Mouse (Mus musculus): ENCODE measurements around the gene Chrne. TPM values are rescaled to one million over a fixed set of nuclear protein-coding genes. Genes with fewer than 3 reads are reported as not detected.

The Chrne gene
- polyA plus RNA-seq, 1 experiment from 2014 or later: not detected

- no peak for ATAC-seq (ENCODE audit: insufficient read depth)
- Histone ChIP-seq H3K4me3 (replicated peaks) (no peak overlapping the region), H3K27me3 (no peaks in the 10 kb centered on the region)
Measured at GRCm38 (mm10) chr11:70605024-70605566, 13.9 kb downstream of the Chrne start.

GRCm38 (mm10) chr11:70598451-70598953 lies 20.5 kb downstream of the Chrne start:
- peaks cover 27% of the 10 kb centered on the region for H3K36me3 ChIP-seq (replicated peaks)
- peaks cover 30% of the 10 kb centered on the region for H3K4me1 ChIP-seq (replicated peaks)
- 74% methylated on average over 9 of the region's 9 CpGs for WGBS (ENCODE audit: insufficient replicate concordance)
- no peak overlapping the region for H3K9ac ChIP-seq
- H3K27me3 ChIP-seq: no peaks in the 10 kb centered on the region
- H3K4me3 ChIP-seq (replicated peaks): no peak overlapping the region
- ATAC-seq (ENCODE audit: insufficient read depth): no peak
- no peaks in the 10 kb centered on the region for H3K9me3 ChIP-seq (replicated peaks)
- H3K27ac ChIP-seq (replicated peaks): no peak overlapping the region
- no peak overlapping the region for H3K4me2 ChIP-seq

More at GRCm38 (mm10) chr11:70605024-70605566, 13.9 kb downstream of the Chrne start:
- Histone ChIP-seq H3K27ac (replicated peaks) (no peak overlapping the region), H3K4me1 (replicated peaks) (no peaks in the 10 kb centered on the region), H3K4me2 (no peak overlapping the region), H3K9ac (no peak overlapping the region), H3K36me3 (replicated peaks) (peaks cover 78% of the 10 kb centered on the region), H3K9me3 (replicated peaks) (no peaks in the 10 kb centered on the region)
- WGBS (ENCODE audit: insufficient replicate concordance): 58% methylated on average over 14 of the region's 14 CpGs

GRCm38 (mm10) chr11:70597301-70597700 lies 21.7 kb downstream of the Chrne start:
- H3K4me2 ChIP-seq: no peak overlapping the region
- ATAC-seq (ENCODE audit: insufficient read depth): no peak
- no peak overlapping the region for H3K9ac ChIP-seq
- no peak overlapping the region for H3K4me3 ChIP-seq (replicated peaks)
- H3K9me3 ChIP-seq (replicated peaks): no peaks in the 10 kb centered on the region
- H3K36me3 ChIP-seq (replicated peaks): peaks cover 23% of the 10 kb centered on the region; the same call in 1 of the 2 replicates
- WGBS (ENCODE audit: insufficient replicate concordance): 21% methylated on average over 6 of the region's 6 CpGs
- H3K27me3 ChIP-seq: no peaks in the 10 kb centered on the region
- H3K27ac ChIP-seq (replicated peaks): no peak overlapping the region
- peaks cover 34% of the 10 kb centered on the region for H3K4me1 ChIP-seq (replicated peaks)

GRCm38 (mm10) chr11:70596094-70596493 lies 22.9 kb downstream of the Chrne start:
- Histone ChIP-seq H3K27me3 (no peaks in the 10 kb centered on the region), H3K4me1 (replicated peaks) (peaks cover 41% of the 10 kb centered on the region), H3K4me2 (no peak overlapping the region), H3K9me3 (replicated peaks) (no peaks in the 10 kb centered on the region), H3K27ac (replicated peaks) (no peak overlapping the region; the same call in 1 of the 2 replicates), H3K36me3 (replicated peaks) (peaks cover 13% of the 10 kb centered on the region; the same call in 1 of the 2 replicates), H3K9ac (no peak overlapping the region), H3K4me3 (replicated peaks) (no peak overlapping the region)
- 61% methylated on average over 4 of the region's 4 CpGs for WGBS (ENCODE audit: insufficient replicate concordance)
- ATAC-seq (ENCODE audit: insufficient read depth): no peak

- Histone ChIP-seq H3K9ac (no peak overlapping the region), H3K4me3 (replicated peaks) (no peak overlapping the region), H3K9me3 (replicated peaks) (no peaks in the 10 kb centered on the region), H3K36me3 (replicated peaks) (peaks cover 13% of the 10 kb centered on the region; the same call in 1 of the 2 replicates), H3K27ac (replicated peaks) (no peak overlapping the region; the same call in none of the 2 replicates), H3K27me3 (no peaks in the 10 kb centered on the region), H3K4me2 (no peak overlapping the region), H3K4me1 (replicated peaks) (peaks cover 41% of the 10 kb centered on the region)
- ATAC-seq (ENCODE audit: insufficient read depth): no peak
- WGBS (ENCODE audit: insufficient replicate concordance): 41% methylated on average over 2 of the region's 2 CpGs
Measured at GRCm38 (mm10) chr11:70595638-70596037, 23.4 kb downstream of the Chrne start.

GRCm38 (mm10) chr11:70594253-70594989 lies 24.6 kb downstream of the Chrne start:
- no peak overlapping the region for H3K27ac ChIP-seq (replicated peaks)
- no peak overlapping the region for H3K4me3 ChIP-seq (replicated peaks)
- 46% methylated on average over 15 of the region's 15 CpGs for WGBS (ENCODE audit: insufficient replicate concordance)
- H3K27me3 ChIP-seq: no peaks in the 10 kb centered on the region
- H3K4me1 ChIP-seq (replicated peaks): peaks cover 41% of the 10 kb centered on the region
- no peak overlapping the region for H3K4me2 ChIP-seq
- no peak for ATAC-seq (ENCODE audit: insufficient read depth)
- no peaks in the 10 kb centered on the region for H3K9me3 ChIP-seq (replicated peaks)
- peaks cover 11% of the 10 kb centered on the region; the same call in 1 of the 2 replicates for H3K36me3 ChIP-seq (replicated peaks)
- no peak overlapping the region for H3K9ac ChIP-seq

GRCm38 (mm10) chr11:70591733-70592132 lies 27.3 kb downstream of the Chrne start:
- Histone ChIP-seq H3K4me3 (replicated peaks) (no peak overlapping the region), H3K27me3 (no peaks in the 10 kb centered on the region), H3K9me3 (replicated peaks) (no peaks in the 10 kb centered on the region), H3K4me2 (no peak overlapping the region), H3K36me3 (replicated peaks) (no peaks in the 10 kb centered on the region; the same call in 1 of the 2 replicates), H3K9ac (no peak overlapping the region), H3K4me1 (replicated peaks) (peaks cover 42% of the 10 kb centered on the region), H3K27ac (replicated peaks) (no peak overlapping the region)
- 55% methylated on average over 1 of the region's 1 CpGs for WGBS (ENCODE audit: insufficient replicate concordance)
- ATAC-seq (ENCODE audit: insufficient read depth): no peak

- 54% methylated on average over 5 of the region's 5 CpGs for WGBS (ENCODE audit: insufficient replicate concordance)
- H3K36me3 ChIP-seq (replicated peaks): no peaks in the 10 kb centered on the region; the same call in 1 of the 2 replicates
Measured at GRCm38 (mm10) chr11:70586954-70587353, 32.1 kb downstream of the Chrne start.

GRCm38 (mm10) chr11:70586261-70586660 lies 32.8 kb downstream of the Chrne start:
- H3K27me3 ChIP-seq: no peaks in the 10 kb centered on the region
- peaks cover 47% of the 10 kb centered on the region; the same call in 1 of the 2 replicates for H3K4me1 ChIP-seq (replicated peaks)
- H3K4me2 ChIP-seq: no peak overlapping the region
- H3K27ac ChIP-seq (replicated peaks): no peak overlapping the region
- no peaks in the 10 kb centered on the region; the same call in 1 of the 2 replicates for H3K36me3 ChIP-seq (replicated peaks)
- ATAC-seq (ENCODE audit: insufficient read depth): no peak
- no peaks in the 10 kb centered on the region for H3K9me3 ChIP-seq (replicated peaks)
- H3K4me3 ChIP-seq (replicated peaks): no peak overlapping the region
- H3K9ac ChIP-seq: no peak overlapping the region
- WGBS (ENCODE audit: insufficient replicate concordance): 66% methylated on average over 3 of the region's 3 CpGs

More at GRCm38 (mm10) chr11:70586954-70587353, 32.1 kb downstream of the Chrne start:
- H3K4me2 ChIP-seq: no peak overlapping the region
- no peak overlapping the region for H3K9ac ChIP-seq
- H3K4me1 ChIP-seq (replicated peaks): peaks cover 51% of the 10 kb centered on the region
- no peak overlapping the region for H3K27ac ChIP-seq (replicated peaks)
- H3K9me3 ChIP-seq (replicated peaks): no peaks in the 10 kb centered on the region
- no peak for ATAC-seq (ENCODE audit: insufficient read depth)
- H3K4me3 ChIP-seq (replicated peaks): no peak overlapping the region
- no peaks in the 10 kb centered on the region for H3K27me3 ChIP-seq

- Histone ChIP-seq H3K36me3 (replicated peaks) (no peaks in the 10 kb centered on the region; the same call in 1 of the 2 replicates), H3K27ac (replicated peaks) (no peak overlapping the region), H3K4me1 (replicated peaks) (peaks cover 51% of the 10 kb centered on the region; the same call in 1 of the 2 replicates), H3K9me3 (replicated peaks) (no peaks in the 10 kb centered on the region), H3K9ac (no peak overlapping the region), H3K27me3 (no peaks in the 10 kb centered on the region), H3K4me2 (no peak overlapping the region), H3K4me3 (replicated peaks) (no peak overlapping the region)
- WGBS (ENCODE audit: insufficient replicate concordance): 68% methylated on average over 7 of the region's 7 CpGs
- ATAC-seq (ENCODE audit: insufficient read depth): no peak
Measured at GRCm38 (mm10) chr11:70585457-70585856, 33.6 kb downstream of the Chrne start.

- WGBS (ENCODE audit: insufficient replicate concordance): 83% methylated on average over 7 of the region's 7 CpGs
- no peaks in the 10 kb centered on the region for H3K27me3 ChIP-seq
- no peaks in the 10 kb centered on the region; the same call in 1 of the 2 replicates for H3K36me3 ChIP-seq (replicated peaks)
- peaks cover 65% of the 10 kb centered on the region for H3K4me1 ChIP-seq (replicated peaks)
- no peak overlapping the region for H3K4me2 ChIP-seq
- no peak overlapping the region for H3K4me3 ChIP-seq (replicated peaks)
- no peak for ATAC-seq (ENCODE audit: insufficient read depth)
- H3K27ac ChIP-seq (replicated peaks): no peak overlapping the region
- no peaks in the 10 kb centered on the region for H3K9me3 ChIP-seq (replicated peaks)
- no peak overlapping the region for H3K9ac ChIP-seq
Measured at GRCm38 (mm10) chr11:70583775-70584174, 35.2 kb downstream of the Chrne start.
